Mouse (Mus musculus) layer of hippocampus, adult 9-10 months (tissue): ENCODE data around the gene Ang.

ENCODE experiments used
- DNase-seq: peaks from one replicate; pipeline ENCODE4 v3.0.0; 2022; ENCODE audit warnings: low spot score

The Ang gene

DNA sequence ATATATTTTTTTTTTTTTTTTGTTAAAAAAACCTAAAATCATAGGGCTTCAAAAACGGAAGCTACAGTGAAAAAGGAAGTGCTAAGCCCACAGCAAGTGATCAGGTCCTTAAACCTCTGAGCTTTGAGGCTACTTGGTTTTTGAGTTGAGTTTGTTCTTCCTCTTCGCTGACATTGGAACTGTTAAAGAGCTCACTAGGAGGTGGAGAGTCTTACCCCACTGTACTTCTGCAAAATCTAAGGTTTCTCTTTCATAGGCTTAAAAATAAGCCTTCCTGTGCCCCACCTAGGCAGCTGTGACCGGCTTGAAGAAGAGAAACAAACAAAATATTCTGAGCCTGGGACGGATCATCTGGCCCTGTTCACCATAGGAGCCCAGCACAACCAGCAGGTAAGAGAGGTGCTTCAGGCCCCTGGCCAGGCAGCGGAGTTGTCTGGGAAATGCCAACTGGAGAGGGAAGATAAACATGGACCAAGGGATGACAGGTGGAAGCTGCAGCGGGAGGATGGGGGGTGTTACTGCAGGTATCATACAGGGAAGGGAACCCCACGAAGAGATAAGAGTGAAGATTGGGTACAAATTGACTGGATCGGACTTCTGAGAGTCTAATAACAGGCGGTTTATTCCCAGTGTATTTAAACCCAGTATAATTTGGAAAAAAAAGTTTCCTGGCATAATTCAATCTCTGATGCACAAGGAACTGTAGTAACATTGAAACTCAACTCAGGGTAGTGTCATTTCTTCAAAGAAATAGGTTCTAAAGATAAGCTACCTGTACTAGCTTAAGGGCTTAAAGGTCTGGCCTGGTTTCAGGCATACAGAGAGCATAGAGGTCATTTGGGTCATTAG, 38.0 kb downstream of the Ang start:
- no peak for DNase-seq

DNA sequence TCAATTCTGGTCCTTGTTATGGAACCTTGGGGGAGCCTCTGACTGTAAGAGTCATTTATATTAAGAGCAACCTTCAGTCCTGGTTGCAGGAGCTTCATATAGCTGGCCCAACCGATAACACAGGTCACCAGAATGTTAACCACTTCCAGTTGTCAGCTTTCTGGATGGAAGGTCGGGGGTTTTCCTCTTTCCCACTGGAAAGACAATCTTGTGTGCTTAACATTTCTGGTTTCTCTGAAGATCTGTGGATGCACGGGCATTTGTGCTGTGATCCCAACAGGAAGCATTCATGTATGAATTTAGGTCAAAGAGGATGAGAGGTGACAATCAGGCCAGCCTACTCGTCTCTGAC, 38.6 kb downstream of the Ang start:
- no peak for DNase-seq

DNA sequence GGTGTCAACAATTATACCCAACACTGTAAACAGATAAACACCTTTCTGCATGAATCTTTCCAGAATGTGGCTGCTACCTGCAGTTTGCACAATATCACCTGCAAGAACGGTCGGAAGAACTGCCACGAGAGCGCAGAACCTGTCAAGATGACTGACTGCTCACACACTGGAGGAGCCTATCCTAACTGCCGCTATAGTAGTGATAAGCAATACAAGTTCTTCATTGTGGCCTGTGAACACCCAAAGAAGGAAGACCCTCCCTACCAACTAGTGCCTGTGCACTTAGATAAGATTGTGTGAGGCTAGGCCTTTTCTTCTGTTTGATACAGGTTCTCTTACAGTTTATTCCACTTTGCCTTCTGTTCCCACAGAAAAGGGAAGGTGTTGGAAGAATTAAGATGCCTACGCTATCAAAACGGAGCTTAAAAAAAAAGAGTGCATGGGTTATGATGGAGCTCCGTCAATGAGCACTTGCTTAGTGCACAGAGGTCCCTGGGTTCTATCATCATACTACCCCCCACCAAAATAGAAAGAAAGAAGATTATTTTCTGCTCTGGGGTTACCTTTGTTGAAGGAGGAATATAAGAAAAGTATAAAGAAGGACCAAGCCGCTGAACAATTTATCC, 39.5 kb downstream of the Ang start:
- no peak for DNase-seq

DNA sequence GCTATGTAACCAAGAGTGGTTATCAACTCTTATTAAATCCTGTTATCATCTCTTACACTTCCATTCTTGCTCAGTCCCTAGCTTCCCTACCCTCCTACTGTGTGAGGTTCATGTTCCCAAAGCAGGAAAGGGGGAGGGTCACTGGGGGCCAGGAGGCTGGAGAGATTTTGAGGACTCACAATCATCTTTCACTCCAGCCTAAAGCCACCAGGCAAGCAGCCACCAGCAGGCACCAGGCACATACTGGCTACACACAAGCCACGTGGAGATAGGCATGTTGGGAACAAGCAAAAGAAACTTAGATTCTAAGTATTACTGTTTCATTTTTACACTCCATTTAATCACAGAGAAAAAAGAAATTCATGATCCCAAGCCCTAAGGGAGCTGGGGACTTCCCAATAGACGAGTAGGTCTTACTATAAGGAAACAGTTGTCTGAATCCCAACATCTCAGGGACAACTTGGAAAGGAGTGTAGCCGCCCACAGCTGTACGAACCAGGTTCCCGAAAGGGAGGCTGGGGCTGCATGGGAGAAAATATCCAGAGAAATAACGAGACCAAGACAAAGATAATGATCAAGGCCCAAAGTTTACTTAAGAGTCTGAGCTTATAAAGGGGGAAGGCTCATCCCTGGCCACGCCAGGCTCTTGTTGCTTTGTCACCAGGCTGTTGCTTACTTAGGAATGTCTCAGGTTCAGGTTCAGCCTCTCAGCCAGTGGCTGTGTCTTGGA, 40.3 kb downstream of the Ang start:
- DNase-seq, result no peak

DNA sequence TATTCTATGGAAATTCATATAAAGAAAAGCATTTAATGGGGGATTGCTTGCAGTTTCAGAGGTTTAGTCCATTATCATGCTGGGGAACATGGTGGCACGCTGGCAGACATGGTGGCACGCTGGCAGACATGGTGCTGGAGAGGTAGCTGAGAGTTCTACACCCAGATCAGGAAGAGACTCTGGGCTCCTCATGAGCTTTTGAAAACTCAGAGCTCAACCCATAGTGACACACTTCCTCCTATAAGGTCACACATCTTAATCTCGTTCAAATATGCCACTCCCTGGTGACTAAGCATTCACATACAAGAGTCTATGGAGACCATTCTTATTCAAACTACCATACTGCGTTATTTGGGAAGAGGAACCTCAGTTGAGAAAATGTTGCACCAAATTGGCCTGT, 41.4 kb downstream of the Ang start:
- no peak for DNase-seq

DNA sequence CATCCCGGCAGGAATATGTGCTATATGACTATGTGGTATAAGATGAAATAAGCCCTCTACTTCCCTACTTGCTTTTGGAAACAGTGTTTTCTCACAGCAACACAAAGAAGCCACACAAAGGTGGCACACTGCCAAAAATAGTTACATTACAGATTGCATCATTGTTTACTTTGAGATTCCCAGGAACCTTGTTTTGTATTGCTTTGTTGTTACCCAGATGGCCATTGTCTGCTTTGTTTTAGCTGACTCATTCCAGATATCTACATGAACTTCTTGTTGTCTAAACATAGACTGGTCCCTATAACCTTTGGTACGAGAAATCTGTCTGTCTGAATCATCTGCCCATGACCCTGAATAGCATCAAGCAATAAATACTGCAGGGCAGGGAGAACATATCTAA, 49.4 kb downstream of the Ang start:
- DNase-seq, result no peak

DNA sequence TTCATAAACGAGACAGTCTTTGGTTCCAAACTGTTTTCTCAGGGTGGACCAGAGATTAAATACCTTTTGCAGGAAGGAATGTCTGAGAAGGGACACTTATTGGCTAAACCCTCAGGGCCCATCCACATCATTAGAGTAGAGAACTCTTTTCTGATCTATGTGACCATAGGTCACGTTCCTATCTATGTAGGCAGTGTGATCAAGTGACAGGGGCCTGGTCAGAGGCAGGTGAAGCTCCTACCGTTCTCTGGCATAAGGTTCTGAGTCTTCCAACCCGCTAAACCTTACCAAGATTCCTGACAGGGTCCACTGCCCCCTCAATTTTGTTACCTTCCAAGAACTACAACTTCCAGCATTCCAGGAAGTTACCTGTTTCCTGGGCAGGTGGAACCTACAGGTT, 51.2 kb downstream of the Ang start:
- DNase-seq, result no peak

DNA sequence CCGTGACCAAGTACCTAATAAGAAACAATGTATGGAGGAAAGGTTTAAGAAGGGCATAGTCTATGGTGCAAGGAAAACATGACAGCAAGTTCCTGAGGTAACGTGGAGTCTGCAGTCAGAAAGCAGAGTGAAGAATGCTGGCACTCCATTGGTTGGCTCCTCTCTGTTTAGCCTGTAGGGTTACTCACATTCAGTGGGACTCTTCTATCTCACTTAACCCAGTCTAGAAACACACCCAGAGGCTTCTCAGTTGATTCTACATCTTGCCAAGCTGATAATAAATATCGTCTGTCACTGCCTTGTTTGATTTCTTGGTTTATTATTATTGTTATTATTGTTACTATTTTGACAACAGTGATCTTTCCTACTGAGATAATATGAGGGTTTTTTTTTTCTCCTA, 51.6 kb downstream of the Ang start:
- DNase-seq, result no peak

DNA sequence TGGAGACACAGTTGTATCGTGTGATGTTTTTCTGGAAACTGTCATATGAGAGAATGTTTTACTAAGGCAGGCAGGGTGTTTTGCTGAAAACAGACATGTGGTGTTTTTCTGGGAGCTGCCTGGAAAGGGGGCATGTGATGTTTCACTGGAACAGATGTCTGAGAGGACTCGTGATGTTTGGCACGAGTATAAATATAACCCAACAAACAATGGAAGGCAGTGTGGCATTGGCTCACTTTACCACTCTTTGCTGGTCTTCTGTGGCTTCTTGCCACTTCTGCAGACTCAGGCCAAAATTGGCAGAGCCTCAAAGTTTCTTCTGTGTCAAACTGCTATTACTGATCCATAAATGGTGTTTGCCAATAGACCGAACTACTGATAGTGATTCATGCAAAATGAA, 52.3 kb downstream of the Ang start:
- DNase-seq, result peak; percentile 36

DNA sequence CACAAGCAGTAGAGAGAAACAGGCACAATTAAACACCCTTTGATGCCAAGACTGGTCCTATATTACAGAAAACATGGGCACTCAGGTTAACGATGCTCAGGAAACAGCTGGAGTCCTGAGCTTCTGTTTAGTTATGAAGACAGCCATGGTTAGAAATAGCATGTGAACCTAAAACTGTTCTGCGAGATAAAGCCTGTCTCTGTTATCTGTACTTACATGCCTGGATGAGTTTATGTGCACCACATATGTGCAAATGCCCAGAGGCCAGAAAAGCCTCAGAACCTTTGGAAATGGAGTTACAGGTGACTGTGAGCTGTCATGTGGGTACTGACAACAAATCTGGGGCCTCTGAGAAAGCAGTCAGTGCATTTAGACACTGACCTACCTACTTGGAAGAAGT, 53.0 kb downstream of the Ang start:
- DNase-seq, result no peak

DNA sequence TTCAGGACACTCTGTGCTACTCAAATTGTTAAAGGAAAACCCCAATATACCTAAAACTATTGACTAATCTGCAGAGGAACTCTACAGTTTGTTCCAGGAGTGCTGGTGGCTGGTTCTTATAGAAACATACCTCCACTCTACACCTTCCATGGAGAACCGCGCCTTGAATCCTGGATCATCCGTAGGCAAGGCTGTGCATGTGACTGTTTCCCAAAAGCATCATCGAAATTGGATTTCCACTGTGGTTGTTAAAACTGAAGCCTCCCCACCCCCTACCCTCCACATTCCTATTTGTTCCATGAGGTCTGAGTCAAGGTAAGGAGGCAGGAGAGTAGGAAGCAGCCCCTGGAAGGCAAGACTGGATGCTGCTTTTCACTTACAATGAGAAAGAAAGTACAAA, 53.5 kb downstream of the Ang start:
- no peak for DNase-seq

DNA sequence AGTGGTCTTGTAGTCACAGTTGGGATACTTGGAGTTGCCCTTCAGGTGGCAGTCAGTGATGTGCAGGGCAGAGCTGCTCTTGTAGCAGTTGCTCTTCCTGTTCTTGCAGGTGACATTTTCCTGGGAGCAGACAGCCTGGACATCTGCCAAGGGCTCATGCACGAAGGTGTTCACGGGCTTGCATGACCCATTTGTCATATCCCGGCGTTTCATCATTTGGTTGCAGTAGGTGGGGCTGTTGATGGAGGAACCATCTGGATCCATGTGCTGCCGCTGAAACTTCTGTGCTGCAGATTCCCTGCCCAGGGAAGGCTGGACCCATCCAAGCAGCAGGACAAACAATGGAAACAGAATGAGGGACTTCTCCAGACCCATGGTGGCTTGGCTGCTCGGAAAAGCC, 54.6 kb downstream of the Ang start:
- no peak for DNase-seq

DNA sequence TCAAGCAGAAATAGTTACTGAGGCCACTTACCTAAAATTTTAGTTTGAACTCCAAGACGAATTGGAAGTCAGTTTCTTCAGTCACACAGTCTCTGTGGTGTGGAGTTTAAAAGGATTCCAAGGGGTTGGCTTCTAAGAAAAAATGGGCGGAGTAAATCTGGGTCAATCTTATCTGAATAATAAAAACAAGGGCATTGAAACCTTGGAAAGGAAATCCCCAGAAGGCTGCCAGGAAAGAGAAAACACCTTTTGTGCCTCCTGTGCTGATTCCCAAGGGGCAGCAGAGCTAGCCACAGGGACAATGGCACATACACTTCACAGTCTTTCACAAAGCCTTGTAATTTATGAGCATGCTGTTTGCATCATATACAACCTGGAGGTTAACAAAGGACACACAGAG, 55.7 kb downstream of the Ang start, which contains the start of gene Rnase1:
TSS of gene Rnase1 (minus strand) at position 101 of the 400 bp plus-strand sequence.
- no peak for DNase-seq

DNA sequence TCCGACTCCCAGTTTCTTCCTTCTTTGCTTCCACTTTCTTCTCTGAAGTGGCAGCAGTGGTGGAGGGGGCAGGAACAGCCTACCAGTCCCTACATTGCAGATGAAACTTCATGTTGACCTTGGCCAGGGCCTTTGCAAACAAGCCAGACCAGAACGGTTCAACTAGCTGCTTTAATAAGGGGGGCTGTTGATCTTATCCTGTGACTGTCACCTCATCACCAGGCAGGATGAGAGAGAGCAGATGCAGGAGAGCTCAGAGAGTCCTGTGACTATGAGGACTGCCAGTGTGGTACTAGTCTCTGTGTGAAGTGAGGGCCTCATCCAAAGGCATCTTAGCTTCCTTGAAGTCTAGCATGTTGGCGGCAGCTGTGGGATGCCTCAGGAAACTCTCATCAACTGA, 57.1 kb downstream of the Ang start:
- no peak for DNase-seq

DNA sequence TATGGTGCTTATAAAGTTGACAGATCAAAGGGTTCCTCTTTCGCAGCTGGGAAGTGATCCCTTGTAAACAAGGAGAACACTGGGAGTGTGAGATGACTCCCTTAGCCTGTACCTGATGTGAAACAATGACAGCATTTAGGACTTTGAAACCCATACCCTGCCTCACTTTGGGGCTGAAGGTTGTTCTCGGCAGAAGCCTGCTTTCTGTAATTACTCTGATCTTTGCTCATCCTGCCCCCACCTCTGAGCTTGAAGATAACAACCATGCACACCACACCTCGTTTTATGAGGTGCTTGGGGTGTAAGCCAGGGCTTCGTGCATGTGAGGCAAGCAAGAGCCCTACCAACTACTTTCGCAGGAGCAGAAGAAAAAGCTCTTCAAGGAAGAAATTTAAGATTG, 58.2 kb downstream of the Ang start:
- no peak for DNase-seq

DNA sequence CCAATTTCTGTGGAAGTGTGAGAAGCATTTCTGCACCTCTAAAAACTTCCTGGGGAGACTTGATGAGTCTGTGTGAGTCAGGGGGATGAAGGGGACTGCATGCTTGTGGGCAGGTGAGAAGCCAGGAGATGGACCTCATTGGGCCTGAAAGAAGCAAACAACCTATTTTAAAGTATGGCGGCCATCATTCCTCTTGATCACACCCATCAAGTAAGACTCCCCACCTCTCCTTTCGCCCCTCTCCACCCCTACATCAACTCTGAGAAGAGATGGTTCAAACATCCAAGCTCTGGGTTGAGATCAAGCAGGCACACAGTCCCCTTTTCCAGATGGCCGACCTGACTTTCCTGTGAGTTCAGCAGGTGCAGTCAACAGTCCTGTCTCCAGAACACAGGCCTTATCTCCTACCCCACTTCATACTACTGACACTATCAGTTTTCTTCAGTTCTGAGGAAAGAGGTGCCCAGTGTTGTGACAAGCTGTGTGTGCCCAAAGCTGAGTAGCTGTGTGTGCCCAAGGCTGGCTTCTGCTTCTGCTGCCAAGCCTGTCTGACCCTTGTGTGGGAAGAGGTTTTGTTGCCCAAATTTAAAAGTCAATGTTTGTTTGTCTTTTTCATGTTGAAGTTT, 59.4 kb downstream of the Ang start:
- no peak for DNase-seq
